Mouse (Mus musculus): ENCODE measurements around the gene Mrc2. TPM values are rescaled to one million over a fixed set of nuclear protein-coding genes. Genes with fewer than 3 reads are reported as not detected.

Gene Mrc2
- 0.80 and 1.2 TPM in 2 replicates for polyA plus RNA-seq (2012; rRNA removed)

DNA sequence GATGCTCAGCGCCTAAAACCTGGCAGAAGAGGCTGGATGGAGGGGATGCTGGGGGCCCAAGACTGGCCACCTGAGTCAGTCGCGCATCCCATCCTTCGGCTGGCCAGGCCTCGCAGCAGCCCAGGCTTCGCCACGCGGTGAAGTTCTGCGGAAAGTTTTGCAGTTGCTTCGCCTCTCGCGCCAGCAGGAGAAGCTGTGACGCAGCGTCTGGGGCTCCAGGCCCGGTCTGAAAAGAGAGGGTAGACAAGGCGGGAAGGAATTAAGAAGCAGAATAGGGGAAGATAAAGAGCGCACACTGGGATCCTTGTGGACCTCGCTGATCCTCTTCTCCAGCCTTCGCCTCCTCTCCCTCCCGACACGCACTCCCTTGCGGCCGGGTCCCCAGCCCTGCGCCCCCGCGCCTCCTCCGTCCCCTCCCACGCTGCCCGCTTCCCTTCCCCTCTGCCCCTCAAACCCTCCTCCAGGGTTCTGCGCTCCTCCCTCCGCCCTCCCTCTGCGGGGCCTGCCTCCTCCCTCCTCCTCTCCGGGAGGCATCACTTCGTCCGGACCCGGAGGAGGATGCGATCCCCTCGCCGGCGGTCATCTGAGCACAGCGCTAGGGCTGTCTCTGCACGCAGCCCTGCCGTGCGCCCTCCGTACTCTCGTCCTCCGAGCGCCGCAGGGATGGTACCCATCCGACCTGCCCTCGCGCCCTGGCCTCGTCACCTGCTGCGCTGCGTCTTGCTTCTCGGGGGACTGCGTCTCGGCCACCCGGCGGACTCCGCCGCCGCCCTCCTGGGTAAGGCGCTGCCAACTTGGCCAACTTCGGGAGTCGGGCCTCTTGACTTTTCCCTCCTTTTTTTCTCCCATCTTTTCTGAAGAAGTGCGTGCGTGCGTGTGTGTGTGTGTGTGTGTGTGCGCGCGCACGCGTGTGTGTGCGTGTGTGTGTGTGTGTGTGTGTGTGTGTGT, at the start of gene Mrc2:
TSS of gene Mrc2 (plus strand) at position 520 of the 948 bp plus-strand sequence.

Other genes starting within 250 kb of the Mrc2 start
- gene Efcab3, start 229.1 kb upstream of the Mrc2 start, polyA plus RNA-seq (2012; rRNA removed), result 0.29 and 0.32 TPM in 2 replicates
- 14.7 and 17.5 TPM in 2 replicates for gene Mettl2, start 166.2 kb upstream of the Mrc2 start, polyA plus RNA-seq (2012; rRNA removed)
- not detected in 2 replicates for gene Gm10842, start 145.8 kb upstream of the Mrc2 start, polyA plus RNA-seq (2012; rRNA removed)
- 16.3 and 18.0 TPM in 2 replicates for gene Tlk2, start 113.8 kb upstream of the Mrc2 start, polyA plus RNA-seq (2012; rRNA removed)
- not detected in 2 replicates for gene March10, start 164.1 kb downstream of the Mrc2 start, polyA plus RNA-seq (2012; rRNA removed)